Mouse (Mus musculus) heart, postnatal 25 days (tissue): ENCODE results near the gene Got1. TPM values are rescaled to one million over a fixed set of nuclear protein-coding genes. Genes with fewer than 3 reads are reported as not detected.
"Not testable (repeated sequence)": the region's sequence is repeated elsewhere in the genome, so short reads cannot be mapped to it uniquely, and the experiment has no call there.

Source experiments
- DNase-seq: peaks from one replicate; pipeline ENCODE4 v3.0.0; 2022; ENCODE audit warnings: low spot score
- intact Hi-C: fragments of 180-260 bp; cut with DNase I; formaldehyde crosslinking; loops from one replicate; pipeline ENCODE4 v1.15.1; 2025
- total RNA-seq, 2 experiments: library from RNA; stranded (reverse); gene quantifications; 2 replicates each; pipeline ENCODE4 v1.2.3; 2021

The Got1 gene
- total RNA-seq, 2 experiments from 2014 or later = 915 to 1,100 TPM

DNA sequence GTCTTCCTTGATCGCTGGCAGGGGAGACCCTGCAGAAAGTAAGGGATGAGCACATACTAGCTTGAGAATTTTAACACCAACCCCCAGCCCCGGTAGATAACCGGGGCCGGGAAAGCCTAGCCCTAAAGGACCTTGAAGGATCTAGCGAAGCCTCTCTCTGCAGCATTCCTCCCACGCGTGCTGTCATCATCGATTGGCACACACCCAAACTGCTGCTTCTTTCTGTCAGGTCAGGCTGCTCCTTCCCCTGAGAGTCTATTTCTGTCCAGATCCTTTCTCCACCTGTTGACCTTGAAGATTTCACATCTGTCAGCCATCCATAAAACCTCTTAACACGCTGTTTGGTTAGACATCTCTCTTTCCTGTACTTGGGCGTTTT, 688 bp upstream of the Got1 start:
- intact Hi-C loops = no loop called here
- DNase-seq = no peak

DNA sequence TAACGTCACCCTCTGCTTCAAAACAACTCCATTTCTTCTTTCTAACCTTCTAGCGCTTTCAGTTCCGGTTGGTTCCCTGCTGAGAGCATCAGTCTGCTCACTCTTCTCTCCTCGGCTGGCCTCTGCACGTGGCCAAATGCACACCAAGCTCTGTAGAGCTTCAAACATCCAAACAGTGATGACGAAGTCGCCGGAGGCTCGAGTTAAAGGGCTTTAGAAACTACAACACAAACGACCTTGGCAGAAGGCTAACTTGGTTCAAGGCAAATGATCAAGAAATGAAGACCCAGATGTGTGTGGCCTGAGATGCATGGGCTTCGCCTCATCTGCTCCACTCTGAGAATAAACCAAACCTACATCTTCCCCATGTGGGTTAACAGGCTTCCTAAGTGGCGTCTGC, 854 bp downstream of the Got1 start:
- DNase-seq = no peak
- intact Hi-C loops = no loop called here

DNA sequence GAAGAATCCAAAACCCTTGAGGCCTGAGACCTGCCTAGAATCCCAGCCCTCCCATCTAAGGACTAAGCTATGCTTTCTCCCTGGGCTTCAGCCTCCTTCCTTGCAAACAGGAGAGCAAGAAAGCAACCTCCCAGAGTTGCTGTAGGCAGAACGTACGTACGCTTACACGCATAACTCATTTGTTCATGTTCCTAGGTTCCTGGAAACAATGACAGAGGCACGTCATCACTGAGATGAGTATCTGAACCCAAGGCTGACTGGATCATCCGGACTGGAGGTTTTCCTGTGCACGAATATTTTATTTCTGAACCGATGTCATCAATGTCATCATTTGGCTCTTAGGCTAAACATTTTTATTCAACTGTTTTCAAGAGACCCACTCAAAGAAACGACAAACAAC, 2.4 kb downstream of the Got1 start:
- no peak for DNase-seq
- intact Hi-C loops = no loop called here

DNA sequence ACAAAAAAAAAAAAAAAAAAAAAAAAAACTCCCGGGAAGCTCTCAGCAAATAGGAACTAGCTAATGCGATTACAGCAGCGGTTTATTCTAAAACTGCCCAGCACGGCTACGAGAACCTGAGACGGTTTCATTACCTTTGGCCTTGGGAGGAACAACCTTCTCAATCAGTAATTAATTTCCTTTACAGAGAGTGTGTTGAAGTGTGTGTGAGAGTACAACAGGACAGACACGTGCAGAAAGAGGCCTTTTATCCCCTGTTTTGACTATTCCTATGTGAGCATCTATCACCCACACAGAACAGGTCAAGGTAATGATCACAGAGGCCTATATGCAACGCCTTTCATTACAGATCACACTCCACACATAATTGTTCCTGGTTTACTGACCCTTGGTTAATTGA, 3.0 kb downstream of the Got1 start:
- DNase-seq = no peak
- intact Hi-C loops = no loop called here

DNA sequence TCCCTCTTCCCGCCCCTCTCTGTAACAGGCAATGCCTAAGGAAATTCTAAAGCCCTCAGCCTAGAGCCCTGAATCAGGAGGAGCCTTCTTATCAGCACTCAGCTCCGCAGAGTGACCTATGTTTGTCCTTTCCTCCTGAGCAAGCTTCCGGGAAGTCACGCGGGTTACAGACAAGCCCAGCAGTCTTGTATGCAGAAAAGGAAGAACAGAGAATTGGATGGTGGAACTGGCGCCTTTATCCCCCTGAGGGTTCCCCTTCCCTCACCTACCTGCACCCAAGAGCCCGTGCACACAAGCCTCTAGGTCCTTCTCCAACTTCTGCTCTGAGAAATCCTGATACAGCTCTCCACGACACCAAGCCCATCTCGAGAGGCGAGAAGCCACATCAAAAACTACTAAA, 4.0 kb downstream of the Got1 start:
- DNase-seq = no peak
- intact Hi-C loops = no loop called here

DNA sequence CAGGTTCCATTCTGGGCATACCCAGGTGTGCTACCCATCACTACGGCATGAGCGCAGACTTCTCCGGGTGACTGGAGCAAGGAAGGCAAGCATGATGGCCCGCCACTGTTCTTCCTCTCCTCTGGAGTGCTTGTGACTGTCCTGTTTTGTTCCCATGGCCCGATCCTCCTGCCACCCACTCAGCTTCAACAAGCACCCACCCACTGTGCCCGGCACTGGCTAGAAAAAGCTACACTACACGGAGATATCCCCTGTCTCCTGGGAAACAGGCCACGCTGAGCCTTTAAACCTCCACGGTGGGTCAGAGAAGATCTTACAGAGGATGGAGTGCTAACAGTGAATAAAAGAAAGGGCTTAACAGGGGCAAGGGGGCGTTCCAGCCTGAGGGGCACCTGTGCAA, 5.2 kb downstream of the Got1 start:
- intact Hi-C loops = no loop called here
- no peak for DNase-seq

DNA sequence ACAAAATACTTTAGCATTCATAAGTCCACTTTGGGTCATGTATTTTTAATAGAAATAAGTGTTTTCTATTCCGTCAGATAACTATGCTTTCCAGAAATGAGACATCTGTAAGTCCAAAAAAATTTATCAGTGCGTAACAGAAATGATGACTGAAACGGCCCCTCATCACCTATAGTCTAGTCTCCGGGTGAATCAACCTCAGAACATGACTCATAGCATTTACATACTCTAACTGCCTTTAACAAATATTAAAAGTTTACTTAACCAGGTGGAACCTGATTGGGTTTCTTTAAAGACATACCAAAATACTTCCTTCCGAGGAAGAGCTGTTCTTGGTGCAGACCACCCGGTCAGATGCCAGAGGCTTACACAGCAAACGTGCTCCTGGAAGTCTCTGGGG, 6.1 kb downstream of the Got1 start:
- no peak for DNase-seq
- intact Hi-C loops = no loop called here

DNA sequence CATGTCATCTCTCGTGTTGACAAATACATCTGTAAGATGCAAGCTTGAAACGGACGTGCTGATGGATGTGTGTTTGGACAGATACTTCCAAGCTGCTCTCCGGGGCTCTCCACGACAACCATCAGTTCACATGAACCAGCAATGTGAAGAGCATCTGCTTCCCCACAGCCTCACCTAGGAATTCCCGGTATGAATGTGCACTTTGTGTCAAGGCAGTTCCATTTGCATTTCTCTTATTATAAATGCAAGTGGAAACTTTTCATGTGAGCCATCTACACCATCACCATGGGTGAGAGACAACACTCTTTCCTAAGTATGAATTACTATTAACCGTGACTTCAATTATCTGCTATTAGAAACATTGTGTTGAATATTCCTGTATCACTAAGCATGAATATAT, 6.6 kb downstream of the Got1 start:
- intact Hi-C loops = no loop called here
- DNase-seq = no peak

DNA sequence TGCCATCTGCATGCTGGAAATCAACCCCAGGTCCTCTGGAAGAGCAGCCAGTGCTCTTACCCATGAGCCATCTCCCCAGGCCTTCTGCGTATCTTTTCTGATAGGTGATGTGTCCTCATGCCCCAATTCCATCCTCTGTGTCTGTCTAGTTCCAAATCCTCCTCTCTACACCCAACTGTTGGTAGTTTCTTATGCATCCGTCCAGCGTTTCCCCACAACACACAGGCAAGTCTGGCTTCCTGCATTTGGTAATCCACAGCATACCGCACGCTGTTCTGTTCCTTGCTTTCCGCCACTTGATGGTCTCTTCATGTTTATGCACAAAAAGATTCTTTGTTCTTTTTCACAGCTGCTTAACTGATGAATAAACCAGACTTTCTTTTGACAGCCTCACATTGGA, 7.1 kb downstream of the Got1 start:
- intact Hi-C loops = no loop called here
- DNase-seq = no peak

DNA sequence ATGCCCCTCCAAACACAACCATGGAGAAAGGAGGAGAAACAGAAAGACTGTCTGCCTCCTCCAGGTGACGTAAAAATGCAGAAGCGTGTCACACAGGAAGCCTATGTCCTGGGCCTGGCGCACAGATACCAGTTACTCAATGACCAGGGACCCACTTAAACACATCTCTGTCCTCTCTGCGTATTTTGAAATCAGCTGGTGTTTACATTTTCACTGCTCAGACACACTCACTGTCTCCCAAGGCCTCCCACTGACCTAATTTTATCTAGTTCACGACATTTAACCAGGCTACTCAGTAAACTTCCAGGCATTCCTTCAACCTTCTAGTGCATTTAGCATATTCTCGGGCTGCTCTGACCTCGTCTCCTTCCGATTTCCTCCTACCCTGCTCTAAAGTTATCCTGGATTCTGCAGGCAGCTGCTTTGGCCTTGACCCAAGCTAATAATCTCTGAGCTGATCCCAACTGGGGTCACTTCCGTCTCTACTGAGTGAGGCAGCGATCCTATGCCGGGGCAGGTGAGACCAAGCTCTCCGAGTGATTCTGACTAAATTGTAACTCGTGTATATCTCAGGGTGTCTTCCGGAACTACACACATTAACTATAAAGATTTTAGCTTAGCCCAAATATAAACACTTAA, 7.9 kb downstream of the Got1 start:
- intact Hi-C loops = no loop called here
- DNase-seq = no peak

DNA sequence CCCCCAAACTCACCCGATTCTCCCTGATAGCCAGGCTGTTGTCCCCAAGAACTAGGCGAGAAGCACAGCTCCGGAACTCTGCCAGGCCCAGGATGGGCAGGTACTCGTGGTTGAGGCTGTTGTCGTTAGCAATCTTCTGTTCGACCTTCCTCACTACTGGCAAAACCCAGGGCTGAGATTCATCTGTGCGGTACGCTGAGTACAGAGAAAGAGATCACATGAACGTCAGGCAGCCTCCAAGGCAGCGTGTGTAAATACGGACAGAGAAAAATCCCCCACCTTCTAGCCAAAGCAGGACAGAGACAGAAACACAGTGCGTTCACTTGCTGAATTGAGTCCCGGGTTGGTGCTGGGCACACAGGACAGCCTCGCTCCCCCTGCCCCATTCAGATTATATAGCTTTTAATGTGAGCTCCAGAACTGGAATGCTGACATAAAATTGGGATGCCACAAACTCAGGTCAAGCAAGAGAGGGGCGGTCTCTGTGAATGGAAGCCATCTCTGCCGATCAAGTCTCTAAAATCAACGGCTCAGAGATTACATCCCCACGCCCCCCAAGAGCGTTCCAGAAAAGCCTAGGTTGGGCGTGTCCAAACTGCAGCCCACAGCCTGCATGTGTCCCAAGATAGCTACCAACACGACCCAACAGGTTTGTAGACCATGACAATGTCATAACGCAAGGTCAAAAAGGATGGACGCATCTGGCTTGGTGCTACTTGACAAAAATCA, 8.6 kb downstream of the Got1 start:
- DNase-seq = no peak
- intact Hi-C loops = no loop called here

DNA sequence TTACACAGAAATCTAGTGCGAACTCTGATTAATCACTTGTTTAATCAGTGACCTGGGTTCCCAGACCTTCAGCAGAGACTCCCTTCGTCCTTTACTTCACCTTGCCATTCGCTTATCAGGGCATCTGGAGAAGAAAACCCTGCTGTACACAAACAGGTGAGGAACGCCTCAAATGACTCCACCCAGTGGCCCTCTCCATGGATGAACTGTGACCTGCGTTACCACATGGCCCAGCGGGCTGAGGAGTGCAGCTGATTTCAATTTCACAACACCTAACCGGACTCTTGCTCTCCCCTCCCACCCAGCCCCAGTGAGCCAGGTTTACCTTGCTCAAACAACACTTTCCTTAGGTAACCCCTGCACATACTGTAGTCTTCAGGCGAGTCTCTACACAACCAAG, 10.5 kb downstream of the Got1 start:
- no peak for DNase-seq
- intact Hi-C loops = no loop called here

DNA sequence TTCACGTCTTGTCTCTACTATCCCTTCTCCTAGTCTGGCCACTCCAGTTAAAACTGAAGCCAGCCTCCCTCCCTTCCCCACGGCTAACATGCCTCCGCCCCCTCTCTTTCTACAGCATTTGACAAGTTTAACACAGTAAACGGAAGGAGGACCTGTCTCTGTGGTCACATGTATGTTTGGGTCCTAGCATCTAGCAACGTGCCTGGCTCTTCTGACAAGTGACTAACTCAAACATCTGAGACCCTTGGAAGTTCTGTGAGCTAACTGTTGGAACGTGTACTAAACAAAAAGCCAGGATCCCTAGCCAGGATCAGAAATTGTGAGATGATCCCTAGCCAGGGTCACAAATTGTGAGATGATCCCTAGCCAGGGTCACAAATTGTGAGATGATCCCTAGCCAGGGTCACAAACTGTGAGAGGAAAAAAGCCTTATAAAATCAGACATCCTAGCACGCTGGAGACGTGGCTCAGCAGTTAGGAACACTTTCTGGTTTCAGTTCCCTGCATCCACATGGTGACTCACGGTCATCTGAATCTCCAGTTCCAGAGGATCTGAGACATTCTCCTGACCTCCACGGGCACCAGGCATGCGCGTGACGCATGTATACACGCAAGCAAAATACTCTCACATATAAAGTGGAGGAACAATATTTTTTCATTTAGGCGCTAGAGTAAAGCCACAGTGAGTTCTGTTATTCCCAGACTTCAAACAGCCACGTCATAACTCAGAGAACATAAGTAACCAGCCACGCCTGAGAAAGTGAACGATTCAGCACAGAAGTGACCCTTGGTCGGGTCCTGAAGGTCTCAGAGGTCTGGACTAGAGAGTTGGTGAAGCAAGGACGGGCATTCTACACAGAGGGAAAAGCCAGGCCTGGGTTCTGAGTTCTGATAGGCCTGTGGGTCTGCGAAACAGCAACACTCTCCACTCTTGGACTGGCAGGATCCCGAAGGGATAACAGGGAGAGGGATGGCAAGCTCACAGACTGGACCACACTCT, 12.5 kb downstream of the Got1 start:
- DNase-seq = no peak
- intact Hi-C loops = no loop called here

DNA sequence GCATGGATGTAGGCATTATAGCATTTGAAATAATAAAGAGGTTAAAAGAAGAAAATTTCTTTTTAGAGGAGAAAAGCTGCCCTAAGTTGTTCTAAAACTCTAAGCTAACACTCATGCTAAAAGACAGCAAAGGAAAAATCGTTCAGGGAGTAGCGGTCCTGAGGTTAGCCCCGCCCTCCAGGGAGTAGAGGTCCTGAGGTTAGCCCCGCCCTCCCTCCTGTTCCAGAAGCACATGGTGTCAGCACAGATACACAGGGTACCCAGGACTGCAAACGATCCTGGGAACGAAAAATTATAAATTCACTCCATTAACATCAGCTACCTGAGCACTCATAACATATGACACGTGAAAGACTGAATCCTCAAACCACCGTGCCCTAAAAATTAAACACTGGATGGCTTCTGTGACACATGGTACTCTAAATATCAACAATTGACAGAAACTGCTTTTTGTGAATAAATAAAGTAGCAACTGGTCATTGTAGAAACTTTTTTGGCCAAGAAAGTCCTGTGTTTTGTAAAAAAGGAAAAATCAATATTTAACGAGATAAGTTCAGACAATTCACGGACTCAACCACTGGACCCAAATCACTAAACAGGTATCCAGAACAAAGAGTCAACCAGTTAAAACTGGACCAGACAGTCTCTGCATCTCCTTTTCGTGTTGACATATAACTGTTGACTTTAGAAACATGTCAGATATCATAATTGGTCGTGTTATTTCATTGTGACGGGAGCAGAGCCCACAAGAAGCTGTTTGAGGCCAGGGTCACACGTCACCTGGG, 13.8 kb downstream of the Got1 start:
- DNase-seq = no peak
- intact Hi-C loops = no loop called here

DNA sequence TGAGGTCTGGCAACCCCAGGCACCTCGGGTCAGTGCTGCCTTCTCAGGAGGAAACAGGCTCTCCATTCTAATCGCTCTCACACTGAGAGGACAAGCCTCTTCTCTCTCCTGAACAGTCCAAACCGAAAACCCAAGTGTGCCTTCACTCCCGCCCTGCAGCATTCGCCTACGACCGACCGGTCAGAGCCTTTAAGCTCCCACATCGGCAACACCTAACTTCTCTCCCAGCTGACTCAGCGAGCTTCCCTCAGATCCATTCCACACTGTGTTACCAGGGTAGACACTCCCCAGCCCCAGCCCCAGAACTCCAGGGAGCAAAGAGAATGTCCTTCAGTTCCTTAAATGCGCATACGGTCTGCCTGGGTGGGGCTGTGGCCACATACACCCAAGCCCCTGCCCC, 19.0 kb downstream of the Got1 start:
- intact Hi-C loops = no loop called here
- DNase-seq = no peak

DNA sequence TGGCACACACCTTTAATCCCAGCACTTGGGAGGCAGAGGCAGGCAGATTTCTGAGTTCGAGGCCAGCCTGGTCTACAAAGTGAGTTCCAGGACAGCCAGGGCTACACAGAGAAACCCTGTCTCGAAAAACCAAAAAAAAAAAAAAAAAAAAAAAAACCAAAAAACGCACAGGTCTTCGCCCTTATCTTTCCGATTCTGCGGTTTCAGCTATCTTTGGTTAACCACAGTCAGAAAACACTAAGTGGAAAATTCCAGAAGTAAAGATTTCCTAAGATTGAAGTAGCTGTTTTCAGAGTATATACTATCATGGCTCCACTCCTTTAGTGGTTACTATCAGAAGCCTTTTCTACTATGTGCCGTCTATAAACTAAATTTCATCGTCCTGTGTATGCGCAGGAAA, 20.8 kb downstream of the Got1 start:
- intact Hi-C loops, DNase-seq: not testable (repeated sequence)

DNA sequence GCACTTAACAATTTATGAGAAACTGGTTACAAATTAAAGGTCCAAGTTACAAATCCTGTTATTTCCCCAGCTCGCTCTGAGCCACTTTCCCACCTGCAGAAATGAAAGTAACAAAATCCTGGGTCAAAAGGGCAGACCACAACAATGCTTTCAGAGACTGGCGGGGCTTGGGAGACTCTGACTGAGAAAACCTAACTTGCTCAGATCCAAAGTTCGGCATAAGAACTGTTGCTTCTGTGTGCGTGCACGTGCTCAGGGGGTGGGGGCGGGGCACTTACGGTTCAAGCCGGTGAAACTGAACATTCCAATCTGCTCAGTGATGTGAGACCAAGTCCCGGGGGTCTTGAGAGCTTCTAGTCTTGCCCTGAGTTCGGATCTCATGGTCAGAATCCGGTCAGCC, 21.8 kb downstream of the Got1 start:
- intact Hi-C loops = no loop called here
- no peak for DNase-seq

DNA sequence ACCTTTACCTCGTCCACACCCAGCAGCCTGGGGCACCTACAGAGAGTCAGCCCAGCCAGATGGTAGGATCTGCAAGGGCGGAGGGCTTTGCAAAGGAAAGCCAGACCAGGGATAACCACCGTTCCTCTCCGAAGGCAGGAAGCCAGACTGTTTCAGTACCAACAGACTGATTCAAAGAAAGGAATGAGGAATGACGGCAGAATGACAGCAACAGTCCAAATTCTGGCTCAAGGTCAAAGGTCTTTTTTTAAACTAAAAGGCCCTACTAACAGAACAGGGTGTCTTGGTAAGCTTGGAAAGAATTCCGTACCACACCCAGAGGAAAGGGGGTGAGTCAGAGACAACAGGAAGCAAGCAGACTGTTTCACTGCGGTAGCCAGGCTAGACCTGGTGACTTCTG, 25.5 kb downstream of the Got1 start:
- intact Hi-C loops = loop anchor here (10.0 kb wide), 2 partner anchors 126 to 256 kb away; partner anchors contain the start of genes Cox15 and Cutc
- no peak for DNase-seq

DNA sequence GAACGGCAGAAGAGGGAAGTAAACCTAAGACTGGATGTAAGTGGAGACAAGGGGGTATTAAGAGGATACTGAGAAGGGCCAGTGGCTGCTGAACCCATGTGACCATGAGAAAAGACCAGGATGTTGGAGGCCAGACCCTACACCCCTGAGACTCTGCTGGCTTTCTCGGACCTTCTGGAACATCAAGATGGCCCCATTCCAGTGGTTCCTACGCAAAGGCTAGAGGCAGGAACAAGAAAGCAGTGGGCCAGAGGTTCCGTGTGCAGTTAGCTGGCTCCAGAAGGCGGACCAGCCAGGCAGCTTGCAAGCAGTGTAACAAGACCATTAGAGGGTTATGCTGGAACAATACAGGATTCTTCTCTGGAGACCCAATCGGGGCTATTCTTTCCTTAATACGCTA, 27.0 kb downstream of the Got1 start:
- DNase-seq = no peak
- intact Hi-C loops = loop anchor here (1.0 to 10.0 kb wide), 3 partner anchors 31 to 257 kb away; partner anchors contain the start of genes Cox15 and Cutc

DNA sequence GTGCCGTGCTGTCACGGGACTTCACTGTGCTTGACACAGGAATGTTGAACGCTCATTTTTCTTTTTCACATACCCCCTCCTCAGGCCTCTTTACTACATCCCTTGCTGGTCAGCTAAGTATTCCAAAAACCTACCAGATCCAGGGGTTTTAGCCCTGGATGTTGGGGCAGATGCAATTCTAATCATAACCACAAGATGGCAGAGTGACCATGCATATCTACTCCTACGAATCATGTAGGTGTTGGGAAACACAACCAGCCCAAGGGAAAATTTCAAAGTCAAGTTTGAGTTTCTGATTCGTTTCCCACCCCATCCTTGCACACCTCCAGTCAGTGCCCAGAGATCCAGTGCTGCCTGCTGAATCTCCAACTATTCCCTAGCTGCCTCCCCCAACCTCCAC, 28.6 kb downstream of the Got1 start:
- intact Hi-C loops = loop anchor here (2.0 to 10.0 kb wide), 3 partner anchors 129 to 259 kb away; partner anchors contain the start of genes Cox15 and Cutc
- DNase-seq = no peak
